Mouse (Mus musculus) 416B (cell line): Measurements from ENCODE around the gene Snx19.

ENCODE experiments used
- DNase-seq: peaks from one replicate; pipeline ENCODE4 v3.0.0; 2011; ENCODE audit warnings: low read depth

The Snx19 gene

GRCm38 (mm10) chr9:30484183-30484582, 57.3 kb downstream of the Snx19 start:
- DNase-seq = no peak

- DNase-seq = no peak
These were observed 58.3 kb downstream of the Snx19 start for GRCm38 (mm10) chr9:30485161-30485560.

- DNase-seq = no peak
These were observed 61.5 kb downstream of the Snx19 start for GRCm38 (mm10) chr9:30488384-30488783.

GRCm38 (mm10) chr9:30494446-30494845, 67.5 kb downstream of the Snx19 start:
- no peak for DNase-seq

- DNase-seq = no peak
These were observed 82.1 kb downstream of the Snx19 start for GRCm38 (mm10) chr9:30508966-30509365.

GRCm38 (mm10) chr9:30515953-30516352, 89.0 kb downstream of the Snx19 start:
- DNase-seq = no peak
